Mouse (Mus musculus): Measurements from ENCODE around the gene Gm6020. TPM values are rescaled to one million over a fixed set of nuclear protein-coding genes. Genes with fewer than 3 reads are reported as not detected.
"Not testable (repeated sequence)": the region's sequence is repeated elsewhere in the genome, so short reads cannot be mapped to it uniquely, and the experiment has no call there.

Gm6020 gene
- total and polyA plus RNA-seq, 2 experiments from 2014 or later: not detected

GRCm38 (mm10) chr19:61151701-61152420, 31.8 kb upstream of the Gm6020 start:
- Histone ChIP-seq H3K4me1 (ENCODE audit: insufficient read depth, low read length) (no peaks in the 10 kb centered on the region), H3K27me3 (ENCODE audit: insufficient read depth, low read length) (no peaks in the 10 kb centered on the region), H3K36me3 (ENCODE audit: insufficient read depth, low read length) (no peaks in the 10 kb centered on the region), H3K9ac (replicated peaks; ENCODE audit: low read length, poor library complexity, severe bottlenecking) (0 out of 2 replicates have a peak overlapping the region, but pooled peaks have one; percentile 1), H3K4me3 (ENCODE audit: low read depth, low read length) (peak overlapping the region; percentile 40), H3K9me3 (ENCODE audit: low read length) (no peaks in the 10 kb centered on the region), H3K4me2 (ENCODE audit: low read depth, low read length, poor library complexity, severe bottlenecking) (peak overlapping the region; percentile 47), H3K27ac (ENCODE audit: low read depth, low read length) (no peak overlapping the region)
- WGBS: 6% methylated on average over 27 of the region's 27 CpGs
- DNase-seq (ENCODE audit: low spot score): peak; percentile 26
- ATAC-seq (ENCODE audit: low FRiP score): peak; percentile 34
- no peak for TF ChIP-seq CTCF (IDR thresholded peaks at IDR 0.05)

GRCm38 (mm10) chr19:61175756-61176324, 7.8 kb upstream of the Gm6020 start, which contains the start of gene Gm7102:
Gene Gm7102, minus strand, starts transcription at chr19:61176309.
- TF ChIP-seq CTCF (IDR thresholded peaks at IDR 0.05): no peak
- H3K4me3 ChIP-seq (ENCODE audit: low read depth, low read length): peak within 1 kb of the TSS; percentile 24; the same call in 1 of the 2 replicates
- WGBS: 32% methylated on average over 39 of the region's 39 CpGs
- no peak within 1 kb of the TSS for H3K9ac ChIP-seq (replicated peaks; ENCODE audit: low read length, poor library complexity, severe bottlenecking)
- H3K4me1 ChIP-seq (ENCODE audit: insufficient read depth, low read length): no peaks in the 10 kb centered on the region
- peak within 1 kb of the TSS; percentile 28 for H3K4me2 ChIP-seq (ENCODE audit: low read depth, low read length, poor library complexity, severe bottlenecking)
- no peak within 1 kb of the TSS for H3K27ac ChIP-seq (ENCODE audit: low read depth, low read length)
- no peak for DNase-seq (ENCODE audit: low spot score)
- no peaks in the 10 kb centered on the region for H3K36me3 ChIP-seq (ENCODE audit: insufficient read depth, low read length)
- ATAC-seq (ENCODE audit: low FRiP score): no peak
- no peaks in the 10 kb centered on the region for H3K27me3 ChIP-seq (ENCODE audit: insufficient read depth, low read length)
- H3K9me3 ChIP-seq (ENCODE audit: low read length): no peaks in the 10 kb centered on the region

GRCm38 (mm10) chr19:61199316-61199715, 15.6 kb downstream of the Gm6020 start:
- no peak for TF ChIP-seq CTCF (IDR thresholded peaks at IDR 0.05)
- H3K4me1 ChIP-seq (ENCODE audit: insufficient read depth, low read length): no peaks in the 10 kb centered on the region
- H3K27ac ChIP-seq (ENCODE audit: low read depth, low read length): no peak overlapping the region
- H3K36me3 ChIP-seq (ENCODE audit: insufficient read depth, low read length): no peaks in the 10 kb centered on the region
- DNase-seq (ENCODE audit: low spot score) (peak; percentile 90), ATAC-seq (ENCODE audit: low FRiP score) (no peak)
- no peaks in the 10 kb centered on the region for H3K9me3 ChIP-seq (ENCODE audit: low read length)
- no peak overlapping the region for H3K4me3 ChIP-seq (ENCODE audit: low read depth, low read length)
- WGBS: 16% methylated on average over 13 of the region's 13 CpGs
- H3K4me2 ChIP-seq (ENCODE audit: low read depth, low read length, poor library complexity, severe bottlenecking): no peak overlapping the region
- no peak overlapping the region for H3K9ac ChIP-seq (replicated peaks; ENCODE audit: low read length, poor library complexity, severe bottlenecking)
- no peaks in the 10 kb centered on the region for H3K27me3 ChIP-seq (ENCODE audit: insufficient read depth, low read length)

GRCm38 (mm10) chr19:61199836-61200235, 16.1 kb downstream of the Gm6020 start:
- Histone ChIP-seq H3K4me1 (ENCODE audit: insufficient read depth, low read length) (no peaks in the 10 kb centered on the region), H3K27ac (ENCODE audit: low read depth, low read length) (no peak overlapping the region), H3K9me3 (ENCODE audit: low read length) (no peaks in the 10 kb centered on the region), H3K27me3 (ENCODE audit: insufficient read depth, low read length) (no peaks in the 10 kb centered on the region), H3K4me3 (ENCODE audit: low read depth, low read length) (no peak overlapping the region), H3K4me2 (ENCODE audit: low read depth, low read length, poor library complexity, severe bottlenecking) (no peak overlapping the region), H3K9ac (replicated peaks; ENCODE audit: low read length, poor library complexity, severe bottlenecking) (no peak overlapping the region), H3K36me3 (ENCODE audit: insufficient read depth, low read length) (no peaks in the 10 kb centered on the region)
- no peak for DNase-seq (ENCODE audit: low spot score)
- ATAC-seq (ENCODE audit: low FRiP score): no peak
- whole genome bisulfite sequencing: 23% methylated on average over 10 of the region's 10 CpGs
- TF ChIP-seq CTCF (IDR thresholded peaks at IDR 0.05): no peak

- H3K36me3 ChIP-seq (ENCODE audit: insufficient read depth, low read length); H3K4me1 ChIP-seq (ENCODE audit: insufficient read depth, low read length); DNase-seq (ENCODE audit: low spot score); H3K4me3 ChIP-seq (ENCODE audit: low read depth, low read length); H3K9me3 ChIP-seq (ENCODE audit: low read length); ATAC-seq (ENCODE audit: low FRiP score); H3K4me2 ChIP-seq (ENCODE audit: low read depth, low read length, poor library complexity, severe bottlenecking); H3K27me3 ChIP-seq (ENCODE audit: insufficient read depth, low read length); H3K9ac ChIP-seq (replicated peaks; ENCODE audit: low read length, poor library complexity, severe bottlenecking); H3K27ac ChIP-seq (ENCODE audit: low read depth, low read length): not testable (repeated sequence)
- WGBS: 86% methylated on average over 6 of the region's 6 CpGs
Measured at GRCm38 (mm10) chr19:61207506-61207905, 23.8 kb downstream of the Gm6020 start.

GRCm38 (mm10) chr19:61223706-61224328, 40.1 kb downstream of the Gm6020 start:
- no peak for ATAC-seq (ENCODE audit: low FRiP score)
- WGBS: 85% methylated on average over 6 of the region's 6 CpGs
- TF ChIP-seq CTCF (IDR thresholded peaks at IDR 0.05): peak; percentile 60

More at GRCm38 (mm10) chr19:61223706-61224328, 40.1 kb downstream of the Gm6020 start:
- Histone ChIP-seq H3K36me3 (ENCODE audit: insufficient read depth, low read length) (no peaks in the 10 kb centered on the region), H3K27me3 (ENCODE audit: insufficient read depth, low read length) (no peaks in the 10 kb centered on the region), H3K4me3 (ENCODE audit: low read depth, low read length) (no peak overlapping the region), H3K27ac (ENCODE audit: low read depth, low read length) (no peak overlapping the region), H3K4me1 (ENCODE audit: insufficient read depth, low read length) (no peaks in the 10 kb centered on the region; the same call in 1 of the 2 replicates), H3K9ac (replicated peaks; ENCODE audit: low read length, poor library complexity, severe bottlenecking) (no peak overlapping the region), H3K9me3 (ENCODE audit: low read length) (no peaks in the 10 kb centered on the region), H3K4me2 (ENCODE audit: low read depth, low read length, poor library complexity, severe bottlenecking) (no peak overlapping the region)
- peak; percentile 11 for DNase-seq (ENCODE audit: low spot score)

Measured in midbrain, postnatal 0 days (tissue).